Mouse (Mus musculus) lung, adult 2 months (tissue): ENCODE measurements around the gene Aar2.

ENCODE experiments used
- CTCF ChIP-seq: fragments of 200-500 bp; IDR thresholded peaks from 2 replicates; pipeline ENCODE4 v1.5.1; 2011; ENCODE audit warnings: mild to moderate bottlenecking, low read length, control low read depth; ENCODE audit not compliant: insufficient read depth
- POLR2A ChIP-seq: fragments of 200-500 bp; IDR thresholded peaks from 2 replicates; pipeline ENCODE4 v1.6.1; 2011; ENCODE audit warnings: low read depth, mild to moderate bottlenecking, control low read depth, low read length, borderline replicate concordance; ENCODE audit errors: extremely low read depth

DNA sequence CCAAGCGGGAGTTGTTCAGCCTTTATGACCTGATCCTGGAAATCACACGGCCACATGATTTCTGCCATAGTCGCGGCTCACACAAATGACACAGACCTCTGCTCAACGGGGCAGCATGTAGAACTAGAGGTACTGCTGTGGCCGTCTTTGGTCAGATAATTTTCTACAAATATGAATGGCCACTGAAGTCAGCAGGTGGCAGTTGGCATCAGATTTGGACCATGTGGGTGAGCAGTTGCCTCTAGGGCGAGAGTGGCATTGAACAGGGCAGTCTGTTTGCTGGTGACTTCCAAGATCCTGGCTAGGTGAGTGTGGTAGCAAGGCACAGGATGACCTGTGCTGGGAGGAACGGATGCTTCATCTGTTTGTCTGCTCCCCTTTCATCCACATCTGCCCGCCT lies 42.1 kb downstream of the Aar2 start:
- no peak for TF ChIP-seq CTCF
- TF ChIP-seq POLR2A, result no peak
